8 mouse cellular contexts compared by ENCODE assay signal in genomic region chr5:98878891-98879290, GRCm38 (mm10). TPM values are rescaled to one million over a fixed set of nuclear protein-coding genes. Genes with fewer than 3 reads are reported as not detected.
DNase-seq lines count a peak whose midpoint lies in the region.

No protein-coding gene starts in this region.

- DNase-seq in gastrocnemius, adult 18-20 months (ENCODE audit: low spot score), result peak; percentile 31
- no peak for DNase-seq in gastrocnemius, postnatal 25 days
- peak; percentile 22 for DNase-seq in 3134 (ENCODE audit: extremely low read depth, insufficient read length, low spot score)
- peak; percentile 28 to 41 for DNase-seq in adrenal gland, adult 18-20 months (ENCODE audit: low spot score in 2 of 2)
- peak; percentile 65 to 69 for DNase-seq in frontal cortex, postnatal 36 days (ENCODE audit: low spot score in 2 of 2)
- DNase-seq in left cerebral cortex, adult 11 months (ENCODE audit: low spot score), result peak; percentile 31
- DNase-seq in retina, embryonic 14.5 days (ENCODE audit: low spot score), result peak; percentile 82
- no peak for DNase-seq in thymus, postnatal 36 days

RNA-seq across cellular contexts. Expression of gene Bmp3, which starts 24.7 kb away (rescaled TPM):
- 1 to 10 TPM in 1 of 2 experiments, under 1 TPM in 1; 0.21 to 1.1 TPM for total RNA-seq in gastrocnemius, adult 18-20 months (2021)
- 1 to 10 TPM in 1 of 2 experiments, under 1 TPM in 1; 0.77 to 1.5 TPM for total RNA-seq in gastrocnemius, postnatal 25 days (2021)
- total RNA-seq in adrenal gland, adult 18-20 months (2021), result under 1 TPM; 0.53 to 0.96 TPM

Comparison
In these comparisons a context has a peak if more than half of its experiments do, and no peak if none do; other contexts are left out.
1. DNase-seq: peak in gastrocnemius, adult 18-20 months (single experiment), 3134 (single experiment), adrenal gland, adult 18-20 months (2 of 2), frontal cortex, postnatal 36 days (2 of 2), left cerebral cortex, adult 11 months (single experiment) and retina, embryonic 14.5 days (single experiment); none in gastrocnemius, postnatal 25 days (single experiment) and thymus, postnatal 36 days (0 of 2).